Mouse (Mus musculus) heart, embryonic 10.5 days (tissue): ENCODE results near the gene Pglyrp4. TPM values are rescaled to one million over a fixed set of nuclear protein-coding genes. Genes with fewer than 3 reads are reported as not detected.
"Not testable (repeated sequence)": the region's sequence is repeated elsewhere in the genome, so short reads cannot be mapped to it uniquely, and the experiment has no call there.

Experiments
- DNase-seq: peaks from one replicate; pipeline ENCODE4 v3.0.0-alpha.2; 2017; ENCODE audit warnings: low spot score
- H3K27ac ChIP-seq: fragments of 300-500 bp; sonication (generic); 2 replicates; pipeline ENCODE4 v1.5.1; 2016; ENCODE audit warnings: mild to moderate bottlenecking
- H3K27me3 ChIP-seq: fragments of 300-500 bp; sonication (generic); 2 replicates; pipeline ENCODE4 v1.6.1; 2016; ENCODE audit warnings: mild to moderate bottlenecking; ENCODE audit not compliant: poor library complexity, insufficient read depth, severe bottlenecking
- H3K36me3 ChIP-seq: fragments of 300-500 bp; sonication (generic); 2 replicates; pipeline ENCODE4 v1.6.1; 2016; ENCODE audit warnings: mild to moderate bottlenecking, moderate library complexity
- H3K4me1 ChIP-seq: fragments of 300-500 bp; sonication (generic); 2 replicates; pipeline ENCODE4 v1.6.1; 2016; ENCODE audit warnings: mild to moderate bottlenecking
- H3K4me3 ChIP-seq: fragments of 300-500 bp; sonication (generic); 2 replicates; pipeline ENCODE4 v1.5.1; 2016; ENCODE audit warnings: mild to moderate bottlenecking, moderate library complexity
- H3K9me3 ChIP-seq: fragments of 300-500 bp; sonication (generic); 2 replicates; pipeline ENCODE4 v1.6.1; 2016; ENCODE audit warnings: mild to moderate bottlenecking, moderate library complexity
- WGBS: fragments of 180-500 bp; shearing (Covaris S2); methylation state at CpG from one replicate; pipeline ENCODE4 v1.1.7; 2016; 5-methylcytosine and 5-hydroxymethylcytosine counted together
- polyA plus RNA-seq: library from polyadenylated mRNA; unstranded; fragments of >200 nt; fragmentation: Nextera tagmentation; extraction: Ambion mirVana; gene quantifications from 2 replicates; pipeline ENCODE4 v1.2.1, GENCODE M21; 2016

The Pglyrp4 gene
- not detected in 2 replicates for polyA plus RNA-seq

- DNase-seq: no peak
- Histone ChIP-seq H3K36me3 (no peaks in the 10 kb centered on the region), H3K9me3 (no peaks in the 10 kb centered on the region), H3K4me1 (no peaks in the 10 kb centered on the region), H3K27me3 (no peaks in the 10 kb centered on the region), H3K4me3 (no peak within 1 kb of the TSS), H3K27ac (no peak within 1 kb of the TSS)
- WGBS: 83% methylated on average over 3 of the region's 3 CpGs
Measured at GRCm38 (mm10) chr3:90726606-90727005, at the start of gene Pglyrp4. Gene Pglyrp4, plus strand, starts transcription at chr3:90726906.

- H3K36me3 ChIP-seq: no peaks in the 10 kb centered on the region
- DNase-seq: no peak
- H3K27me3 ChIP-seq: no peaks in the 10 kb centered on the region
- 51% methylated on average over 3 of the region's 3 CpGs for WGBS
- no peak overlapping the region for H3K27ac ChIP-seq
- H3K4me3 ChIP-seq: no peak overlapping the region
- H3K9me3 ChIP-seq: no peaks in the 10 kb centered on the region
- H3K4me1 ChIP-seq: no peaks in the 10 kb centered on the region
Measured at GRCm38 (mm10) chr3:90678656-90679055, 48.0 kb upstream of the Pglyrp4 start.

- no peaks in the 10 kb centered on the region for H3K4me1 ChIP-seq
- H3K4me3 ChIP-seq: no peak overlapping the region
- no peaks in the 10 kb centered on the region for H3K9me3 ChIP-seq
- DNase-seq: no peak
- no peaks in the 10 kb centered on the region for H3K36me3 ChIP-seq
- no peaks in the 10 kb centered on the region for H3K27me3 ChIP-seq
- 85% methylated on average over 3 of the region's 3 CpGs for WGBS
- no peak overlapping the region for H3K27ac ChIP-seq
Measured at GRCm38 (mm10) chr3:90683929-90684328, 42.8 kb upstream of the Pglyrp4 start.

- DNase-seq: no peak
- 75% methylated on average over 2 of the region's 2 CpGs for WGBS
- Histone ChIP-seq H3K27ac (no peak overlapping the region), H3K27me3 (no peaks in the 10 kb centered on the region), H3K36me3 (no peaks in the 10 kb centered on the region), H3K4me3 (no peak overlapping the region), H3K9me3 (no peaks in the 10 kb centered on the region), H3K4me1 (no peaks in the 10 kb centered on the region)
Measured at GRCm38 (mm10) chr3:90686835-90687234, 39.9 kb upstream of the Pglyrp4 start.

- WGBS: 77% methylated on average over 2 of the region's 2 CpGs
- H3K36me3 ChIP-seq: no peaks in the 10 kb centered on the region
- H3K27ac ChIP-seq: no peak overlapping the region
- H3K9me3 ChIP-seq: no peaks in the 10 kb centered on the region
- no peaks in the 10 kb centered on the region for H3K4me1 ChIP-seq
- no peak for DNase-seq
- no peaks in the 10 kb centered on the region for H3K27me3 ChIP-seq
- no peak overlapping the region for H3K4me3 ChIP-seq
Measured at GRCm38 (mm10) chr3:90693496-90693895, 33.2 kb upstream of the Pglyrp4 start.

- no peak within 1 kb of the TSS for H3K27ac ChIP-seq
- H3K9me3 ChIP-seq: no peaks in the 10 kb centered on the region
- H3K4me1 ChIP-seq: no peaks in the 10 kb centered on the region
- H3K27me3 ChIP-seq: no peaks in the 10 kb centered on the region
- 58% methylated on average over 3 of the region's 3 CpGs for WGBS
- DNase-seq: no peak
- no peak within 1 kb of the TSS for H3K4me3 ChIP-seq
- no peaks in the 10 kb centered on the region for H3K36me3 ChIP-seq
Measured at GRCm38 (mm10) chr3:90695613-90696012, 31.1 kb upstream of the Pglyrp4 start, which contains the start of gene S100a9. Gene S100a9, minus strand, starts transcription at chr3:90695721.

- no peak overlapping the region for H3K4me3 ChIP-seq
- H3K4me1 ChIP-seq: no peaks in the 10 kb centered on the region
- H3K27ac ChIP-seq: no peak overlapping the region
- no peaks in the 10 kb centered on the region for H3K9me3 ChIP-seq
- DNase-seq: no peak
- H3K27me3 ChIP-seq: no peaks in the 10 kb centered on the region
- no peaks in the 10 kb centered on the region for H3K36me3 ChIP-seq
- 81% methylated on average over 2 of the region's 2 CpGs for WGBS
Measured at GRCm38 (mm10) chr3:90702244-90702643, 24.5 kb upstream of the Pglyrp4 start.

GRCm38 (mm10) chr3:90708523-90709202, 18.0 kb upstream of the Pglyrp4 start:
- no peak overlapping the region for H3K27ac ChIP-seq
- H3K27me3 ChIP-seq: no peaks in the 10 kb centered on the region
- H3K36me3 ChIP-seq: no peaks in the 10 kb centered on the region
- WGBS: 24% methylated on average over 4 of the region's 4 CpGs
- H3K9me3 ChIP-seq: no peaks in the 10 kb centered on the region
- H3K4me1 ChIP-seq: no peaks in the 10 kb centered on the region
- no peak for DNase-seq
- H3K4me3 ChIP-seq: no peak overlapping the region

- Histone ChIP-seq H3K36me3 (no peaks in the 10 kb centered on the region), H3K9me3 (no peaks in the 10 kb centered on the region), H3K4me3 (no peak overlapping the region), H3K27me3 (no peaks in the 10 kb centered on the region), H3K4me1 (no peaks in the 10 kb centered on the region), H3K27ac (no peak overlapping the region)
- WGBS: 45% methylated on average over 12 of the region's 12 CpGs
- DNase-seq: peak; percentile 92
Measured at GRCm38 (mm10) chr3:90709591-90710460, 16.9 kb upstream of the Pglyrp4 start.

GRCm38 (mm10) chr3:90749658-90750057, 23.0 kb downstream of the Pglyrp4 start:
- Histone ChIP-seq H3K36me3 (no peaks in the 10 kb centered on the region), H3K9me3 (no peaks in the 10 kb centered on the region), H3K4me3 (no peak overlapping the region), H3K27ac (no peak overlapping the region), H3K27me3 (no peaks in the 10 kb centered on the region), H3K4me1 (no peaks in the 10 kb centered on the region)
- 82% methylated on average over 1 of the region's 1 CpGs for WGBS
- no peak for DNase-seq

- H3K9me3 ChIP-seq, H3K36me3 ChIP-seq, H3K27me3 ChIP-seq, DNase-seq, H3K4me1 ChIP-seq, H3K27ac ChIP-seq, H3K4me3 ChIP-seq: not testable (repeated sequence)
- WGBS: 74% methylated on average over 1 of the region's 1 CpGs
Measured at GRCm38 (mm10) chr3:90777776-90778175, 51.1 kb downstream of the Pglyrp4 start, which contains the start of gene Gm5849. Gene Gm5849, minus strand, starts transcription at chr3:90777876.
